Mouse (Mus musculus): ENCODE measurements around the gene Tm7sf3. TPM values are rescaled to one million over a fixed set of nuclear protein-coding genes. Genes with fewer than 3 reads are reported as not detected.
A peak's percentile ranks its signal among the peaks of the same experiment; 100 is the strongest.
"Not testable (repeated sequence)": the region's sequence is repeated elsewhere in the genome, so short reads cannot be mapped to it uniquely, and the experiment has no call there.

Tm7sf3 gene
- polyA plus RNA-seq, 1 experiment from 2014 or later = 29.0 TPM

DNA sequence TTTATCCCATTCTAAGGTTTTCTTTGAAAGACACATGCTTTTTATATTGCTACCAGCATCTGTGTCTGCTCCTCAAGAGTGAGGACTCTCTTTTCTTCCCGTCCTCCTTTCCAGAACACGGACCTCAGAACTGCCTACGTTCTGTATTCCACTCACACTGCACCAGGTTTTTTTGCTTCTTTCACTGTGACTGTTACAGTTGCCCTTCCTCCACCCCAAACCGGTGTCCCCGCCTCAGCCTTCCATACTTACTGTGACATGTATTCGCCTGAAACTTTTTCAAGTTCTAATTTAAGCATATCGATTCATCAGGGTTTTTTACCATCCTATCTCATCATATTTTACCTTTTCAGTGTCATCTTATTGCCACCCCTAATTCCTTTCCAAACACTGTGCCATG, 64.0 kb downstream of the Tm7sf3 start:
- Histone ChIP-seq H3K27me3 (replicated peaks; ENCODE audit: control insufficient read depth, insufficient read depth, low read length) (no peaks in the 10 kb centered on the region), H3K36me3 (ENCODE audit: control insufficient read depth, insufficient read depth, low read length) (0 out of 2 replicates have a peak, but pooled peaks cover 3% of the 10 kb centered on the region), H3K4me1 (replicated peaks; ENCODE audit: control insufficient read depth, insufficient read depth, low read length) (peaks cover 22% of the 10 kb centered on the region), H3K9ac (ENCODE audit: low read length) (peak overlapping the region; percentile 91), H3K27ac (ENCODE audit: low read depth) (peak overlapping the region; percentile 98), H3K4me3 (ENCODE audit: low read depth, low read length) (peak overlapping the region; percentile 87), H3K9me3 (ENCODE audit: control insufficient read depth, low read length) (no peaks in the 10 kb centered on the region), H3K4me2 (ENCODE audit: low read length) (peak overlapping the region; percentile 89)
- ATAC-seq (replicated peaks; ENCODE audit: low FRiP score, low TSS enrichment, low read depth) (no peak), DNase-seq (ENCODE audit: low spot score) (no peak)
- 9% methylated on average over 7 of the region's 7 CpGs for WGBS

- peak overlapping the region; percentile 87 for H3K4me3 ChIP-seq (ENCODE audit: low read depth, low read length)
- H3K4me2 ChIP-seq (ENCODE audit: low read length) = peak overlapping the region; percentile 89
- H3K36me3 ChIP-seq (ENCODE audit: control insufficient read depth, insufficient read depth, low read length) = 0 out of 2 replicates have a peak, but pooled peaks cover 3% of the 10 kb centered on the region
- ATAC-seq (replicated peaks; ENCODE audit: low FRiP score, low TSS enrichment, low read depth) (peak; percentile 47), DNase-seq (ENCODE audit: low spot score) (no peak)
- H3K9ac ChIP-seq (ENCODE audit: low read length) = peak overlapping the region; percentile 91
- H3K9me3 ChIP-seq (ENCODE audit: control insufficient read depth, low read length) = no peaks in the 10 kb centered on the region
- peak overlapping the region; percentile 98 for H3K27ac ChIP-seq (ENCODE audit: low read depth)
- H3K4me1 ChIP-seq (replicated peaks; ENCODE audit: control insufficient read depth, insufficient read depth, low read length) = peaks cover 22% of the 10 kb centered on the region
- H3K27me3 ChIP-seq (replicated peaks; ENCODE audit: control insufficient read depth, insufficient read depth, low read length) = no peaks in the 10 kb centered on the region
- under 1% methylated on average over 22 of the region's 22 CpGs for WGBS
Observed at GRCm38 (mm10) chr6:146578111-146578531, 64.5 kb downstream of the Tm7sf3 start.

DNA sequence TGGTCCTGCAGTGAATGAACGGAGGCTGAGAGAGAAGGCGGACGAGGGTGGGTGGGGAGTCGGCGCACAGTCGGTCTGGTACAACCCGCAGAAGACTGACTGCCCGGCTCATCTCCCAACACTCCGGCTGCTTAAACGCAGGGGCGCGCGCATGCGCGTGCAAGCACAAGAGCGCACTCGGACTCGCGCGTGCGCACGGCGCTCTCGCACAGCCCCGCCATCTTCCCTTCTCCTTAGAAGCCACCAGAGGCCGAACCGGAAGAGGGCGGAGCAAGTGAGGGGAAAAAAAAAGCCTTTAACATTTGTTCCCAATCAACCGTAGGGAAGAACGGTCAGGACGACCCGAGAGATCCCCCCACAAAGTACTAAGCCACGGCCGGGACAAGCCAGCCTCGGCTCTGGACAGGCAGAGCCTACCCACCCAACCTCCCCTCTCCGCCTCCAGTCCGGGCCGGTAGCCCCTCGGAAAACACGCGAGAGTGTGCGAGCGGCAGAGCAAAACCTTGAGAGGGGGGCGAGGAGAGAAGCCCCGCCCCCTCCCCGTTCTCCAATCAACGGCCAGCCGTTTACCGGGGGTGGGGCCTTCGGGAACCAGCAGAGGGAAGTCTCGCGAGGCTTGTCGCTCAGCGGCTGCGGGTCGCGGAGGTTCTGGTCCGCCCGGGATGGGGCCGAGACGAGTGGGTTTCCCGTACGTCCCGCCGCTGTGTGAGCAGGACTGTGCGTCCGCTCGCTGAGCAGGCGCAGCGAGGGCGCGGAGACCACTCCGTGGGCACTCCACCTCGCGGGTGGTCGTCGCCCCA, 65.1 kb downstream of the Tm7sf3 start, which contains the start of gene Ints13:
TSS of gene Ints13 (minus strand) at position 526 of the 800 bp plus-strand sequence.
- H3K9me3 ChIP-seq (ENCODE audit: control insufficient read depth, low read length) = no peaks in the 10 kb centered on the region
- no peaks in the 10 kb centered on the region for H3K27me3 ChIP-seq (replicated peaks; ENCODE audit: control insufficient read depth, insufficient read depth, low read length)
- H3K4me3 ChIP-seq (ENCODE audit: low read depth, low read length) = peak within 1 kb of the TSS; percentile 87
- H3K36me3 ChIP-seq (ENCODE audit: control insufficient read depth, insufficient read depth, low read length) = 0 out of 2 replicates have a peak, but pooled peaks cover 3% of the 10 kb centered on the region
- H3K4me2 ChIP-seq (ENCODE audit: low read length) = peak within 1 kb of the TSS; percentile 89
- H3K9ac ChIP-seq (ENCODE audit: low read length) = peak within 1 kb of the TSS; percentile 91
- peak; percentile 97 for DNase-seq (ENCODE audit: low spot score)
- peaks cover 22% of the 10 kb centered on the region for H3K4me1 ChIP-seq (replicated peaks; ENCODE audit: control insufficient read depth, insufficient read depth, low read length)
- under 1% methylated on average over 65 of the region's 77 CpGs for WGBS
- peak; percentile 96 for ATAC-seq (replicated peaks; ENCODE audit: low FRiP score, low TSS enrichment, low read depth)
- peak within 1 kb of the TSS; percentile 98 for H3K27ac ChIP-seq (ENCODE audit: low read depth)

GRCm38 (mm10) chr6:146576903-146577302, 65.7 kb downstream of the Tm7sf3 start, which contains the start of gene Fgfr1op2:
Gene Fgfr1op2 (plus strand): TSS chr6:146577203.
- peak within 1 kb of the TSS; percentile 91 for H3K9ac ChIP-seq (ENCODE audit: low read length)
- no peaks in the 10 kb centered on the region for H3K9me3 ChIP-seq (ENCODE audit: control insufficient read depth, low read length)
- no peaks in the 10 kb centered on the region for H3K27me3 ChIP-seq (replicated peaks; ENCODE audit: control insufficient read depth, insufficient read depth, low read length)
- under 1% methylated on average over 13 of the region's 13 CpGs for WGBS
- DNase-seq (ENCODE audit: low spot score) = no peak
- ATAC-seq (replicated peaks; ENCODE audit: low FRiP score, low TSS enrichment, low read depth) = no peak
- H3K36me3 ChIP-seq (ENCODE audit: control insufficient read depth, insufficient read depth, low read length) = 0 out of 2 replicates have a peak, but pooled peaks cover 3% of the 10 kb centered on the region
- H3K4me3 ChIP-seq (ENCODE audit: low read depth, low read length) = peak within 1 kb of the TSS; percentile 87
- peaks cover 22% of the 10 kb centered on the region for H3K4me1 ChIP-seq (replicated peaks; ENCODE audit: control insufficient read depth, insufficient read depth, low read length)
- H3K27ac ChIP-seq (ENCODE audit: low read depth) = peak within 1 kb of the TSS; percentile 98
- peak within 1 kb of the TSS; percentile 89 for H3K4me2 ChIP-seq (ENCODE audit: low read length)

DNA sequence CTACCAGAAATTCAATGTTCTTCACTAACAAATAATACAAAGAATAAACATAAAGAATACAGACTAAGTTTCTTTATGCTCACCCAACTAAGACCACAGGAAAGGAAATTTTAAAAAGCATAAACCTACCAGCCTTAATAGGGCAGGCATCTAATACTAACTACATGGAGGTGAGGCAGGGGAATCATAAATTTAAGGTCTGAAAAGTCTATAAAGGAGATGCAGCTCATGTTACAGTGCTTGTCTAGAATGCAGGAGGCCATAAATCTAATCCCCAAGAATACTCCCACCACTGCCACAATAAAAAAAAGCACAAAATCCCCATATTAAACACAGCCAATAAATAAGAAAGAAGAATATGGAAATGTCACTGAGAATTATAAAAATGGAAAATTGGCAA, 70.6 kb downstream of the Tm7sf3 start:
- H3K9ac ChIP-seq (ENCODE audit: low read length) = no peak overlapping the region
- peaks cover 16% of the 10 kb centered on the region; the same call in 1 of the 2 replicates for H3K36me3 ChIP-seq (ENCODE audit: control insufficient read depth, insufficient read depth, low read length)
- no peak overlapping the region for H3K27ac ChIP-seq (ENCODE audit: low read depth)
- ATAC-seq (replicated peaks; ENCODE audit: low FRiP score, low TSS enrichment, low read depth) (no peak), DNase-seq (ENCODE audit: low spot score) (no peak)
- H3K4me3 ChIP-seq (ENCODE audit: low read depth, low read length) = no peak overlapping the region
- peaks cover 13% of the 10 kb centered on the region for H3K4me1 ChIP-seq (replicated peaks; ENCODE audit: control insufficient read depth, insufficient read depth, low read length)
- no peaks in the 10 kb centered on the region for H3K9me3 ChIP-seq (ENCODE audit: control insufficient read depth, low read length)
- H3K27me3 ChIP-seq (replicated peaks; ENCODE audit: control insufficient read depth, insufficient read depth, low read length) = no peaks in the 10 kb centered on the region
- no peak overlapping the region for H3K4me2 ChIP-seq (ENCODE audit: low read length)

DNA sequence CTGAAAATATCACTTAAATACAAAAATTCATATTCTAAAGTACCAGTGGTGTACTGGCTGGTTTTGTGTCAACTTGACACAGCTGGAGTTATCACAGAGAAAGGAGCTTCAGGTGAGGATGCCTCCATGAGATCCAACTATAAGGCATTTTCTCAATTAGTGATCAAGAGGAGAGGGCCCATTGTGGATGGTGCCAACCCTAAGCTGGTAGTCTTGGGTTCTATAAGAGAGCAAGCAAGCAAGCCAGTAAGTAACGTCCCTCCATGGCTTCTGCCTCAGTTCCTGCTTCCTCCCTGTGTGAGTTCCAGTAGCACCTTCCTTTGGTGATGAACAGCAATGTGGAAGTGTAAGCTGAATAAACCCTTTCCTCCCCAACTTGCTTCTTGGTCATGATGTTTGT, 80.2 kb downstream of the Tm7sf3 start:
- not testable (repeated sequence) for ATAC-seq (replicated peaks; ENCODE audit: low FRiP score, low TSS enrichment, low read depth); H3K27ac ChIP-seq (ENCODE audit: low read depth); H3K4me2 ChIP-seq (ENCODE audit: low read length); H3K9me3 ChIP-seq (ENCODE audit: control insufficient read depth, low read length); H3K4me1 ChIP-seq (replicated peaks; ENCODE audit: control insufficient read depth, insufficient read depth, low read length); H3K27me3 ChIP-seq (replicated peaks; ENCODE audit: control insufficient read depth, insufficient read depth, low read length); H3K4me3 ChIP-seq (ENCODE audit: low read depth, low read length); H3K9ac ChIP-seq (ENCODE audit: low read length); DNase-seq (ENCODE audit: low spot score)
- WGBS = 86% methylated on average over 1 of the region's 1 CpGs
- H3K36me3 ChIP-seq (ENCODE audit: control insufficient read depth, insufficient read depth, low read length) = peaks cover 73% of the 10 kb centered on the region

Other genes with a start within 250 kb of the Tm7sf3 start
- gene Itpr2, start 140.6 kb downstream of the Tm7sf3 start, polyA plus RNA-seq (2014; fragmentation: Nextera tagmentation; extraction: Ambion mirVana) = 7.6 and 8.1 TPM in 2 replicates
- gene Fgfr1op2, start 65.6 kb downstream of the Tm7sf3 start, polyA plus RNA-seq (2014; fragmentation: Nextera tagmentation; extraction: Ambion mirVana) = 87.7 and 94.1 TPM in 2 replicates
- 55.5 and 56.3 TPM in 2 replicates for gene Ints13, start 65.0 kb downstream of the Tm7sf3 start, polyA plus RNA-seq (2014; fragmentation: Nextera tagmentation; extraction: Ambion mirVana)
- gene Med21, start 277 bp downstream of the Tm7sf3 start, polyA plus RNA-seq (2014; fragmentation: Nextera tagmentation; extraction: Ambion mirVana) = 119 and 124 TPM in 2 replicates
- gene Stk38l, start 82.2 kb upstream of the Tm7sf3 start, polyA plus RNA-seq (2014; fragmentation: Nextera tagmentation; extraction: Ambion mirVana) = 21.8 and 21.9 TPM in 2 replicates
- gene Arntl2, start 153.2 kb upstream of the Tm7sf3 start, polyA plus RNA-seq (2014; fragmentation: Nextera tagmentation; extraction: Ambion mirVana) = 2.2 and 2.6 TPM in 2 replicates
- gene Smco2, start 207.3 kb upstream of the Tm7sf3 start, polyA plus RNA-seq (2014; fragmentation: Nextera tagmentation; extraction: Ambion mirVana) = not detected in 2 replicates
- gene Ppfibp1, start 245.7 kb upstream of the Tm7sf3 start, polyA plus RNA-seq (2014; fragmentation: Nextera tagmentation; extraction: Ambion mirVana) = 48.1 and 50.4 TPM in 2 replicates

Measured in intestine, embryonic 14.5 days (tissue).